Mouse (Mus musculus): ENCODE measurements around the gene Ecpas.

DNA sequence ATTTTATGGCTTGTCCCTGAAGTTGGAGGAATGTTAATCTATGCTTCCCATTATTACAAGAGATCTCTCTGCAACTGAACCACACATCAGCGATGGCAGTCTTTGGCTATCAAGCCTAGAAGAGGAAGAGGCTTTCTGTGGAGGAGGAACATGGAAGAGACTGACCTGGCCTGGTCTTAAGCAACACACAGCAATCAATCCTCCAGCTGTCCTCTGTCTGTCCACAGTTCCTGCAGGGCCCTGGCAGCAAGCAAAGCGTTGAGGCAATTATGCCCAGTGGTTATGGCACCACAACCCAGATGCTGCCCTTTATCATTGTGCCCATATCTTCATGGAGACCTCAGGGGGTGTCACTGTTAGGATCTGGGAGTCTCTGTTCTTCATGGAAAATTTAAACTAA, 11.4 kb upstream of the Ecpas start:
- TF ChIP-seq CTCF (IDR thresholded peaks at IDR 0.05): no peak
- no peak for TF ChIP-seq POLR2A (IDR thresholded peaks at IDR 0.05; ENCODE audit: insufficient read depth, low read depth, low read length)

Measured in heart, adult 2 months (tissue).